Mouse (Mus musculus) urinary bladder, postnatal 10 days (tissue): ENCODE data around the gene Gm42669.

Experiments
- DNase-seq: peaks from one replicate; pipeline ENCODE4 v3.0.0; 2022; ENCODE audit warnings: low spot score

The Gm42669 gene

DNA sequence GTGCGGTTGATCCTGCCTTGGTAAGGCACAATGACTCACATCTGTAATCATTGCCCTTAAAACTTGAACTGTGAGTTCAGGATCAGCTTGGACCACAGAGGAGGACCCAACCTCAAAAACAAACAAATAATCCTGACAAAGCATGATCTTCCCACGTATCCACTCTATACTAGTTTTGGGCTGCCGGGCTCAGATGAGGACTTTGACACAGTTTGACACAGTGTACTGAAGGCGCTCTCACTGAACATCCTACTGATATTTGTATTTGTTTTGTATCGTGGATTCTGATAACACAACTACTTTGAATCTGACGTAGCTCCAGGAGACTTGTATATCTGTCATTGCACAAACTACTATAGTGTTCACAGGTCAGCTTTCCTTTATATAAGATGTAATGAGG is 14.0 kb downstream of the Gm42669 start:
- no peak for DNase-seq

GRCm38 (mm10) chr5:107521897-107522296 is 14.5 kb downstream of the Gm42669 start:
- DNase-seq: no peak

GRCm38 (mm10) chr5:107524281-107524680 is 16.9 kb downstream of the Gm42669 start:
- DNase-seq: no peak

- no peak for DNase-seq
These were observed 21.4 kb downstream of the Gm42669 start for GRCm38 (mm10) chr5:107528856-107529255.

- DNase-seq: no peak
These were observed 26.2 kb downstream of the Gm42669 start for GRCm38 (mm10) chr5:107533590-107533989.

- no peak for DNase-seq
These were observed 27.2 kb downstream of the Gm42669 start, which contains the start of gene 1700028K03Rik for GRCm38 (mm10) chr5:107534581-107534980. TSS of gene 1700028K03Rik (plus strand) at chr5:107534709.

DNA sequence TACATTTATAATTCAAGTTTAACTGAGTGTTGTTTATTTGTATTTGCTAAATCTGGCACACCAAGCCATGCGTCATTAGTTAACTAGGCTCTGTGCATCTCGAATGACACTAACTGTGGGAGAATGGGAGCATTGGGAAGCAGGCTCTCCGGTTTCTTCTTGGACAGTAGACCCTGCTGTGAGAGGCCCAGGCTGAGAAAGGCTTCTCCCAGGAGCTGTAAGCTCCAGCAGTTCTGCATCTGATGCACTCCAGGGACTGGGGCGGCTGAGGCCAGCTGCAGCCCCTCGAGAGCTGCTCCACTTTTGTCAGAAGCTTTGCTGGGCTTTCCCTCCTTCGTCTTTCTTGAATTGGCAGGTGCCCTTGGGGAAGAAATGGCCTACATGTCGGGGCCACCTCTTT is 34.3 kb downstream of the Gm42669 start:
- DNase-seq: no peak

DNA sequence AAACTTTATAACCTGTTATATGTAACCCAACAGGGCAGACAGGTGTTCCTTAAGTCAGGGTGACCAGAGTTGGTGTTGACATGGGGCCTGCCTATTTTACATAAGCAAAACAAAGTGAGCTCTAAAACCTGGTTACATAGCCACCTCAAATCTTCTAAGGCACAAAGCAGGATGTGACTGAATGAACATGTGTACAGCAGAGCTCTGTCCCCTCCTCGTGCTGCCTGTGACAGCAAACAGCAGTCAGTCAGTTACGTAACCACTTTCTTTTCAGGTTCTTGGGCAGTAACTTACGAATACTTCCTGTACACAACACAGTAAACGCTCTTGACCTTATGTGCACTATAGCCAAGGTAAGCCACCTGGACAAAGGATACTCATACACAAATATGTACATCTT is 38.5 kb downstream of the Gm42669 start:
- no peak for DNase-seq

DNA sequence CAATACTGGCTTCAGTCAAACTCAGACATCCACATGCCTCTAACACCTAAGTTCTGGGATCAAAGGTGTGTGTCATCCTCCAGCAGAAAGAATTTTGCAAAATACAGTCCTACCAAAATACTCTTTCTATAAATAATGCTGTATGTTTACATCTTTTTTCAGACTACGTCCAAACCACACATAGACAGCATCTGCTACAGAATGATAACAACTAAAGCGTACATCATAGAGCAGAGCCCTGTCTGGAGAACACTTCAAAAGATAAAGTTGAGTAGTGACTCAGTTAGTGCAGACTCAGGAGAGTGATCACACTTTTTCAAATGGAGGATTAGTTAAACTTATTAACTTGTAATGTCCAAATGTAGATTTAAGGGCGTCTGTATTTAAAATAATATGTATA is 40.5 kb downstream of the Gm42669 start:
- DNase-seq: no peak

DNA sequence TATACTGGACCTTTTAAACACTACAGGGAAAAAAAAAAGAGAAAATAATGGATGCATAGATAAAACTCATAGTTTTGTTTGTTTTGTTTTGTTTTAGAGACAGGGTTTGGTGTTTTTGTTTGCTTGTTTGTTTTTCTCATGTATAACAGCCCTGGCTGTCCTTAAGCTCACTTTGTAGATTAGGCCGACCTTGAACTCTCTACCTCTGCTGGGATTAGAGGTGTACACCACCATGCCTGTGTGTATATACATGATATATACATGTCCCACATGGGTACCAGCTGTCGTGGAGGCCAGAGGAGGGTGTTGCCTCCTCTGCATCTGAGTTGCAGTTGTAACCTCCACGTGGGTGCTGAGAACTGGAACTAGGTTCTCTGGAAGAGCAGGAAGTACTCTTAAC is 41.0 kb downstream of the Gm42669 start:
- no peak for DNase-seq

DNA sequence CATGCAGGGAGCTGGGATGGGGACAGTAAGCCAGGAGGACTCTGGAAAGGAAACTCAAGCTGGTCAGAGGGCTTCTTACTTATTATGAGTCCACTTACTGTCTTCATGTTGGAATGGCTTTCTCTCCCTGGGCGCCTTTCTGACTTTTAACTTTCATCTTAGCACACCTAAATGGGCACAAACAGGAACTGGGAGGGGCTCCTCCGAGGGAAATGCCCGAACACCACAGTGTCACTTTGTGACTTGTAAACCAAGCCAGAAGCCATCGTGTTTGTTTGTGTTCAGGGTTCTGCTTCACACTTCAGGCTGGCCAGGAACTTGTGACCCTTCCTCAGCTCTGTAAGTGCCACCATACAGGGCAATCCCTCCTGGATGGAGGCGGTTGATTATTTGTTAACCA is 46.9 kb downstream of the Gm42669 start:
- DNase-seq: no peak

DNA sequence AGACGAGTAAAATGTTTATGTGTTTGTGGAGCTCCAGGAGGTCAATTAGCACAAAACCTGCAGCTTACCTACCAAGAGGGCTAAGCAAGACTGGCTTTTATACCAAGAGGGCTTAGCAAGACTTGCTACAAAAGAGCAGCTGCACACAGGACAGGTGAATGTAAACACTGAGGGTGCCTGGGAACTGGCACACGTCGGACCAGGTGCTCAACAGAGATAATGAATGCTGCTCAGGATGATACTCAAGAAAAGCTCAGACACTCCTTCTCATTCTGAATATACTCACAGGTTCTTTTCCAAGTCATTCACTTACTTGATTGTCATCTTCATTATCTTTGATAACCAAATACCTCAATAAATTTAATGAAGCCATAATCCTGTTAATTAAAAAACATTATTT is 49.5 kb downstream of the Gm42669 start:
- no peak for DNase-seq

DNA sequence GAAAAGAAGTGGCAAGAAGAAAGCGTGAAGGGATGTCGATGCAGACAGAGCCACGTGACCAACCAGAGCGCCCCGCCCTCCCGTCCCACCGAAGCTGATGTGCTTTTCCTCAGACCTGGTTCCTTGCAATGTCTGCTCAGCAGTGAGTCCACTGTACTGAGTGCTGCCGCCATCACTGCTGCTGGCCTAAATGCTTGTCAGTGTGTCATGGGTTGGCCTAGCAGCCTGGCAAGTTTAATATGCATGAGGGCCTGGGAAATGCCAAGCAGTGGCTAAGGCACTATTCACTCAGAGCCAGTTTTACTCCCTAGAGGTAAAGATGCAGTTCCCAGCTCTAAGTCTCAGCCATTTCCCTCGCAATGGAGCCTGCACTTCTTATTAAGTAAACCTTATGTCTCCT is 61.7 kb downstream of the Gm42669 start:
- no peak for DNase-seq

- DNase-seq: peak; percentile 55
These were observed 90.1 kb downstream of the Gm42669 start, which contains the start of the genes Rpap2 and Glmn for GRCm38 (mm10) chr5:107597301-107598077. TSS of gene Rpap2 (plus strand) at chr5:107597373. TSS of gene Glmn (minus strand) at chr5:107597888.

GRCm38 (mm10) chr5:107598380-107598779 is 91.0 kb downstream of the Gm42669 start:
- no peak for DNase-seq

DNA sequence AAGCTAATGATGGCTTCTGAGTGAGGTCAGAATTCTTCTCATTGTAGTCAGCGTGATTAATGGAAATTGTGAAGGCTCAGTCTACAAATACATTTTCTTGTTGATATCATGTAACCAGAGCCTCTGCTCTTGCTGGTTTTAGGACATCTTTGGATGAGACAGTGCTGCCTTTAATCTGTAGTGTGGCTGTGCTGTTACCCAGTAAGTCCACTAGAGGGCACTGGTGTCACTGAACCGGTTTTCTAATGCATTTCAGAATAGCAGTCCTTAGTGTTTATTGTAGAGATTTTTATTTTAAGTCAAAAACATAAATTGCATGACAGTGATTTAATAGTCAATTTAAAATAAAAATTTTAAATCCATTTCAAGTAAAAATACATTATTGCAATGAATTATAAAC is 103.8 kb downstream of the Gm42669 start:
- no peak for DNase-seq

DNA sequence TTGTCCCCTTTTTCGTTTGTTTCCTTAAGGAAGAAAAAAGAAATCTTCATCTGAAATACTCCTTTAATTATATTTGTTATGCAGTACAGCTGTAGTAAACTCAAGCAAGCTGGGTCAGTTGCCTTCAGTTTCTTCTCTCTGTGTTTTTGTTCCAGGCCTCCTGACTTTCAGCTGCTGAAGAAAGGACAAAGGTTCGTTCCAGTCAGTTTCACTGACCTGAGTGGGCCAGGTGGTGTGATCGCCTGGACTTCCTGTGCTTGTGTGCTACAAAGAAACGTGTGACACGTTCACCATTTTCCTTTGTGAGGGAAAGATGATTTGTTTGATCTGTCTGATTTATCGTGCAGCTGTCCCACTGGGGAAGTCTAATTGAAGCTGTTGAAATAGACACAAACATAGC is 110.6 kb downstream of the Gm42669 start:
- no peak for DNase-seq

GRCm38 (mm10) chr5:107621327-107621726 is 113.9 kb downstream of the Gm42669 start:
- DNase-seq: no peak
